19 mouse cellular contexts compared by ENCODE assay signal in genomic region chr17:14578721-14579120, GRCm38 (mm10).
A peak's percentile ranks its signal among the peaks of the same experiment; 100 is the strongest.
DNase-seq lines count a peak whose midpoint lies in the region; ATAC-seq lines count a peak whose summit lies in the region.
"Had no signal": no experiment of that assay in that cellular context is flagged by ENCODE, and none has a peak within 500 bp of the region (broad histone marks: within the 10 kb centered on the region; RNA-seq: fewer than 3 reads in every experiment).

No protein-coding gene starts in this region.

- peak; percentile 93 for DNase-seq in heart, adult 11 months
- DNase-seq in heart, postnatal 4 days, result no peak
- no peak for DNase-seq in limb, embryonic 10.5 days (ENCODE audit: low spot score)
- DNase-seq in embryonic facial prominence, embryonic 14.5 days (ENCODE audit: low spot score), result no peak
- DNase-seq in layer of hippocampus, adult 8-10 months (ENCODE audit: low spot score in 2 of 2), result no peak
- DNase-seq: adrenal gland, adult 2 months; adrenal gland, postnatal 25 days; cerebellum, adult 18-20 months; cerebellum, adult 9-11 months; gastrocnemius, postnatal 25 days had no signal

- H3K36me3 ChIP-seq in limb, embryonic 12.5 days, result no peaks in the 10 kb centered on the region
- no peaks in the 10 kb centered on the region for H3K36me3 ChIP-seq in limb, embryonic 10.5 days
- H3K36me3 ChIP-seq in embryonic facial prominence, embryonic 14.5 days (ENCODE audit: control insufficient read depth, insufficient read depth, low read length), result no peaks in the 10 kb centered on the region
- no peaks in the 10 kb centered on the region for H3K36me3 ChIP-seq in limb, embryonic 15.5 days
- H3K36me3 ChIP-seq: forebrain, embryonic 12.5 days; heart, embryonic 13.5 days; hindbrain, embryonic 10.5 days; hindbrain, embryonic 15.5 days had no signal

- no peak for ATAC-seq in limb, embryonic 12.5 days (ENCODE audit: insufficient number of reproducible peaks, insufficient read depth, low FRiP score, low TSS enrichment, low read depth)
- ATAC-seq in embryonic facial prominence, embryonic 14.5 days (ENCODE audit: low read depth), result 0 out of 2 replicates have a peak, but pooled peaks have one; percentile 62
- no peak for ATAC-seq in limb, embryonic 15.5 days (ENCODE audit: insufficient number of reproducible peaks, low FRiP score, low TSS enrichment, low read depth)
- ATAC-seq: forebrain, embryonic 16.5 days; intestine, embryonic 16.5 days had no signal

- no peaks in the 10 kb centered on the region for H3K9me3 ChIP-seq in limb, embryonic 12.5 days
- no peaks in the 10 kb centered on the region for H3K9me3 ChIP-seq in limb, embryonic 10.5 days (replicated peaks)
- H3K9me3 ChIP-seq in embryonic facial prominence, embryonic 14.5 days (ENCODE audit: control insufficient read depth, low read length), result no peaks in the 10 kb centered on the region
- no peaks in the 10 kb centered on the region for H3K9me3 ChIP-seq in limb, embryonic 15.5 days
- H3K9me3 ChIP-seq: forebrain, embryonic 12.5 days; heart, embryonic 13.5 days; hindbrain, embryonic 10.5 days; hindbrain, embryonic 15.5 days had no signal

- WGBS in limb, embryonic 12.5 days, result 81% methylated on average over 1 of the region's 1 CpGs
- WGBS in limb, embryonic 10.5 days, result 84% methylated on average over 1 of the region's 1 CpGs
- 78% methylated on average over 1 of the region's 1 CpGs for WGBS in embryonic facial prominence, embryonic 14.5 days
- WGBS in limb, embryonic 15.5 days, result 72% methylated on average over 1 of the region's 1 CpGs

- no peak overlapping the region for H3K9ac ChIP-seq in limb, embryonic 12.5 days (replicated peaks)
- H3K9ac ChIP-seq in embryonic facial prominence, embryonic 14.5 days (ENCODE audit: low read depth, low read length), result no peak overlapping the region
- no peak overlapping the region for H3K9ac ChIP-seq in limb, embryonic 15.5 days
- H3K9ac ChIP-seq: forebrain, embryonic 12.5 days; heart, embryonic 13.5 days; hindbrain, embryonic 15.5 days had no signal

- 0 out of 2 replicates have a peak overlapping the region, but pooled peaks have one; percentile 35 for H3K27ac ChIP-seq in limb, embryonic 12.5 days
- H3K27ac ChIP-seq in limb, embryonic 10.5 days, result no peak overlapping the region
- H3K27ac ChIP-seq in embryonic facial prominence, embryonic 14.5 days (replicated peaks; ENCODE audit: low read depth, low read length), result peak overlapping the region; percentile 58
- peak overlapping the region; percentile 30 for H3K27ac ChIP-seq in limb, embryonic 15.5 days
- H3K27ac ChIP-seq: forebrain, embryonic 12.5 days; heart, embryonic 13.5 days; hindbrain, embryonic 10.5 days; hindbrain, embryonic 15.5 days had no signal

- no peak overlapping the region for H3K4me2 ChIP-seq in limb, embryonic 12.5 days
- no peak overlapping the region for H3K4me2 ChIP-seq in embryonic facial prominence, embryonic 14.5 days (ENCODE audit: low read depth, low read length)
- H3K4me2 ChIP-seq in limb, embryonic 15.5 days, result no peak overlapping the region
- H3K4me2 ChIP-seq: forebrain, embryonic 12.5 days; heart, embryonic 13.5 days; hindbrain, embryonic 15.5 days had no signal

- no peaks in the 10 kb centered on the region for H3K27me3 ChIP-seq in limb, embryonic 12.5 days
- no peaks in the 10 kb centered on the region for H3K27me3 ChIP-seq in limb, embryonic 10.5 days (ENCODE audit: low read depth, poor library complexity, severe bottlenecking)
- H3K27me3 ChIP-seq in embryonic facial prominence, embryonic 14.5 days (replicated peaks; ENCODE audit: control insufficient read depth, insufficient read depth, low read length), result no peaks in the 10 kb centered on the region
- H3K27me3 ChIP-seq in limb, embryonic 15.5 days, result no peaks in the 10 kb centered on the region
- H3K27me3 ChIP-seq: CH12.LX; forebrain, embryonic 12.5 days; heart, embryonic 13.5 days; hindbrain, embryonic 15.5 days had no signal

- peaks cover 7% of the 10 kb centered on the region for H3K4me1 ChIP-seq in limb, embryonic 12.5 days (replicated peaks)
- no peaks in the 10 kb centered on the region for H3K4me1 ChIP-seq in limb, embryonic 10.5 days
- H3K4me1 ChIP-seq in embryonic facial prominence, embryonic 14.5 days (ENCODE audit: control insufficient read depth, insufficient read depth, low read length), result peaks cover 10% of the 10 kb centered on the region; the same call in 1 of the 2 replicates
- H3K4me1 ChIP-seq in limb, embryonic 15.5 days, result peaks cover 21% of the 10 kb centered on the region
- H3K4me1 ChIP-seq: forebrain, embryonic 12.5 days; hindbrain, embryonic 10.5 days; hindbrain, embryonic 15.5 days had no signal

- H3K4me3 ChIP-seq in limb, embryonic 12.5 days (replicated peaks), result no peak overlapping the region
- no peak overlapping the region for H3K4me3 ChIP-seq in limb, embryonic 10.5 days
- no peak overlapping the region for H3K4me3 ChIP-seq in embryonic facial prominence, embryonic 14.5 days (ENCODE audit: low read depth, low read length)
- no peak overlapping the region for H3K4me3 ChIP-seq in limb, embryonic 15.5 days
- H3K4me3 ChIP-seq: forebrain, embryonic 12.5 days; heart, embryonic 13.5 days; hindbrain, embryonic 10.5 days; hindbrain, embryonic 15.5 days had no signal
